In genomic region chr6:146230903-146231302, GRCm38 (mm10) we compare ENCODE assay signal across 20 mouse cellular contexts.
"Had no signal": no experiment of that assay in that cellular context is flagged by ENCODE, and none has a peak within 500 bp of the region (broad histone marks: within the 10 kb centered on the region; RNA-seq: fewer than 3 reads in every experiment).

No protein-coding gene starts in this region.

- H3K27ac ChIP-seq: intestine, embryonic 15.5 days; kidney, embryonic 15.5 days; layer of hippocampus, adult 2 months; limb, embryonic 10.5 days; limb, embryonic 13.5 days; midbrain, embryonic 12.5 days; midbrain, embryonic 15.5 days; stomach, postnatal 0 days had no signal

- DNase-seq: kidney, adult 11 months; kidney, adult 8-10 months; kidney, postnatal 14 days; kidney, postnatal 4 days; layer of hippocampus, adult 9-11 months; lung, embryonic 14.5 days; right cerebral cortex, adult 18-20 months; right cerebral cortex, postnatal 14 days; right cerebral cortex, postnatal 4 days; thymus, postnatal 25 days had no signal

- H3K4me2 ChIP-seq: intestine, embryonic 15.5 days; kidney, embryonic 15.5 days; limb, embryonic 13.5 days; lung, embryonic 14.5 days; midbrain, embryonic 12.5 days; midbrain, embryonic 15.5 days had no signal

- H3K9ac ChIP-seq: intestine, embryonic 15.5 days; kidney, embryonic 15.5 days; limb, embryonic 13.5 days; lung, embryonic 14.5 days; midbrain, embryonic 12.5 days; midbrain, embryonic 15.5 days had no signal

- H3K4me1 ChIP-seq: intestine, embryonic 15.5 days; kidney, embryonic 15.5 days; limb, embryonic 10.5 days had no signal

- H3K4me3 ChIP-seq: intestine, embryonic 15.5 days; kidney, embryonic 15.5 days; layer of hippocampus, adult 2 months; limb, embryonic 10.5 days; limb, embryonic 13.5 days; midbrain, embryonic 12.5 days; midbrain, embryonic 15.5 days; myocyte had no signal

- H3K27me3 ChIP-seq: intestine, embryonic 15.5 days; kidney, embryonic 15.5 days; limb, embryonic 13.5 days; midbrain, embryonic 12.5 days; midbrain, embryonic 15.5 days had no signal

- H3K9me3 ChIP-seq: intestine, embryonic 15.5 days; kidney, embryonic 15.5 days; limb, embryonic 10.5 days; limb, embryonic 13.5 days; midbrain, embryonic 12.5 days; midbrain, embryonic 15.5 days had no signal

- H3K36me3 ChIP-seq: intestine, embryonic 15.5 days; kidney, embryonic 15.5 days; limb, embryonic 10.5 days; limb, embryonic 13.5 days; midbrain, embryonic 12.5 days; midbrain, embryonic 15.5 days had no signal

- ATAC-seq: lung, postnatal 0 days had no signal
